Mouse (Mus musculus) spleen, postnatal 4 days (tissue): ENCODE measurements around the gene Eef1g.
"Not testable (repeated sequence)": the region's sequence is repeated elsewhere in the genome, so short reads cannot be mapped to it uniquely, and the experiment has no call there.

Experiments
- DNase-seq, 2 experiments: peaks; one replicate each; pipeline ENCODE4 v3.0.0; 2022; ENCODE audit warnings: low spot score in 2 of 2

The Eef1g gene

GRCm38 (mm10) chr19:8985891-8986290 lies 19.1 kb downstream of the Eef1g start:
- no peak for DNase-seq

GRCm38 (mm10) chr19:8987816-8988215 lies 21.0 kb downstream of the Eef1g start:
- DNase-seq, result no peak

GRCm38 (mm10) chr19:8988346-8989065 lies 21.7 kb downstream of the Eef1g start:
- no peak for DNase-seq

- peak; percentile 54 to 80 for DNase-seq
Observed at GRCm38 (mm10) chr19:8989066-8989566, 22.3 kb downstream of the Eef1g start, which contains the start of gene Ahnak. TSS of gene Ahnak (plus strand) at chr19:8989284.

- DNase-seq, result peak in 1 of 2 experiments; percentile 39
Observed at GRCm38 (mm10) chr19:8989567-8990431, 23.0 kb downstream of the Eef1g start.

- no peak for DNase-seq
Observed at GRCm38 (mm10) chr19:8990432-8991102, 23.7 kb downstream of the Eef1g start.

- no peak for DNase-seq
Observed at GRCm38 (mm10) chr19:8991245-8991870, 24.5 kb downstream of the Eef1g start.

GRCm38 (mm10) chr19:8991871-8992735 lies 25.3 kb downstream of the Eef1g start:
- no peak for DNase-seq

GRCm38 (mm10) chr19:8992769-8993624 lies 26.2 kb downstream of the Eef1g start:
- peak; percentile 81 to 91 for DNase-seq

- DNase-seq, result no peak
Observed at GRCm38 (mm10) chr19:8993625-8993912, 26.7 kb downstream of the Eef1g start.

GRCm38 (mm10) chr19:8994813-8995607 lies 28.2 kb downstream of the Eef1g start:
- no peak for DNase-seq

GRCm38 (mm10) chr19:8996601-8997000 lies 29.8 kb downstream of the Eef1g start:
- no peak for DNase-seq

GRCm38 (mm10) chr19:8997546-8997945 lies 30.7 kb downstream of the Eef1g start:
- peak; percentile 62 to 76 for DNase-seq

GRCm38 (mm10) chr19:8998546-8998945 lies 31.7 kb downstream of the Eef1g start:
- DNase-seq, result no peak

- no peak for DNase-seq
Observed at GRCm38 (mm10) chr19:8999223-8999622, 32.4 kb downstream of the Eef1g start.

GRCm38 (mm10) chr19:9006915-9007314 lies 40.1 kb downstream of the Eef1g start:
- not testable (repeated sequence) for DNase-seq

GRCm38 (mm10) chr19:9019298-9019697 lies 52.5 kb downstream of the Eef1g start:
- DNase-seq, result no peak

GRCm38 (mm10) chr19:9023021-9023778 lies 56.4 kb downstream of the Eef1g start:
- DNase-seq, result peak in 1 of 2 experiments; percentile 34
